Mouse (Mus musculus) adrenal gland, postnatal 36 days (tissue): ENCODE results near the gene Babam2. TPM values are rescaled to one million over a fixed set of nuclear protein-coding genes. Genes with fewer than 3 reads are reported as not detected.

Experiments used
- DNase-seq, 2 experiments: peaks; one replicate each; pipeline ENCODE4 v3.0.0; 2021; ENCODE audit warnings: mixed read lengths in 1 of 2
- microRNA-seq: library from miRNA; unstranded; fragments of <30 nt; microRNA quantifications from one replicate; pipeline ENCODE4 v1.2.0, GENCODE M21; 2021
- total RNA-seq, 2 experiments: library from RNA; stranded (reverse); gene quantifications; 2 replicates each; pipeline ENCODE4 v1.2.3; 2021

Babam2 gene
- total RNA-seq, 2 experiments from 2014 or later, result 85.1 to 146 TPM

GRCm38 (mm10) chr5:32127226-32127625 is 429.7 kb downstream of the Babam2 start:
- DNase-seq, result no peak

- DNase-seq, result no peak
These were observed 430.4 kb downstream of the Babam2 start for GRCm38 (mm10) chr5:32127927-32128326.

- peak; percentile 70 to 83 for DNase-seq
These were observed 435.6 kb downstream of the Babam2 start for GRCm38 (mm10) chr5:32132971-32133501.

- peak; percentile 89 to 91 for DNase-seq
These were observed 436.1 kb downstream of the Babam2 start for GRCm38 (mm10) chr5:32133549-32134004.

GRCm38 (mm10) chr5:32134051-32134732 is 436.7 kb downstream of the Babam2 start:
- peak; percentile 53 to 69 for DNase-seq

Small RNA genes within 50 kb of the gene (microRNA-seq; reads per million reads assigned to microRNA genes)
- gene Mir3473e, result not detected

Other genes starting within 250 kb of the Babam2 start
- gene Zfp512, start 245.3 kb upstream of the Babam2 start, total RNA-seq, result 10 to 100 TPM; 20.0 to 20.6 TPM
- not detected for gene 4930548H24Rik, start 211.9 kb upstream of the Babam2 start, total RNA-seq
- 10 to 100 TPM; 30.0 to 31.6 TPM for gene Gpn1, start 202.9 kb upstream of the Babam2 start, total RNA-seq
- 10 to 100 TPM; 30.6 to 31.8 TPM for gene Slc4a1ap, start 170.7 kb upstream of the Babam2 start, total RNA-seq
- 10 to 100 TPM; 19.1 to 19.8 TPM for gene Supt7l, start 169.9 kb upstream of the Babam2 start, total RNA-seq
- 100 to 1,000 TPM; 292 to 420 TPM for gene Mrpl33, start 100.7 kb upstream of the Babam2 start, total RNA-seq
- gene Rbks, start 57 bp upstream of the Babam2 start, total RNA-seq, result 10 to 100 TPM in 1 of 2 experiments, 1 to 10 TPM in 1; 6.6 to 16.7 TPM